Mouse (Mus musculus) adrenal gland, postnatal 4 days (tissue): ENCODE data around the gene Dmtf1. TPM values are rescaled to one million over a fixed set of nuclear protein-coding genes. Genes with fewer than 3 reads are reported as not detected.

Experiments used
- total RNA-seq, 2 experiments: library from RNA; stranded (reverse); gene quantifications; 2 replicates each; pipeline ENCODE4 v1.2.3; 2021

Gene Dmtf1
- total RNA-seq, 2 experiments from 2014 or later: 27.1 to 33.2 TPM

Other genes with a start within 250 kb of the Dmtf1 start
- gene Crot, start 164.5 kb downstream of the Dmtf1 start, total RNA-seq: 10 to 100 TPM; 43.0 to 64.2 TPM
- 10 to 100 TPM; 38.3 TPM for gene Tmem243, start 61.1 kb downstream of the Dmtf1 start, total RNA-seq
- 10 to 100 TPM; 19.2 to 20.5 TPM for gene 9330182L06Rik, start 104.3 kb upstream of the Dmtf1 start, total RNA-seq